In the genomic region with DNA sequence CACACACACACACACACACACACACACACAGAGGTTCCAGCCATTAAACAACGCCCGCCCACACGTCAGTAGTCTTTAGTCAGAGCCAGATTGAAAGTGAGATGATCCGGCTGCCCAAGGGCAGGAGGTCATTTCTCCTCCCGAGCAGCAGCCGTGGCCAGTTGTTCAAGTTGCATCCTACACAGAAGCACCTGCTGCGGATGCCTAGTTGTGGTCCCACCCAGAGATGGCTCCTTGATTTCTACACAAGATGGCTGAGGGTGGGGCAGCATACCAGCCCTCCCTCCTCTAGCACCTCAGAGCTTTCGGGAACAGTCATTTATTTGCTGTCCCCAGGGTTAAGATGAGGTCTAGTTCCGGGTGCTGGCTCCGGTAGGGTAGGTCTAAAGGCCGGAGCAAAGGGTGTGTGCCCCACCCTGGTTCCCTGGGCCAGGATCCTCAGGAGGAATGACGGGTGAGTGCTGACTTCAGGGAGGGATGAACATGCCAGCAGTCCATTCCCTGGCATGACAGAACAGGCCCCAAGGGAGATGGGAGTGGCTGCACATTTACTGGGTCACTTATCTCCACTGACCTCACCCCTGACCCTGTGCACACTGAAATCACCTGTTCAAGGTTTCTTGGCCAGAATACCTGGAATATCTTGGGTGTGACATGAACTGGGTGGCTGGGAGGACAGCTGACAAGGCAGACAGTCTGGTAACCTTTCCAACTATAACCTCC, we compare ENCODE assay signal across 11 mouse cellular contexts. TPM values are rescaled to one million over a fixed set of nuclear protein-coding genes. Genes with fewer than 3 reads are reported as not detected.
DNase-seq lines count a peak whose midpoint lies in the region; ATAC-seq and TF ChIP-seq lines count a peak whose summit lies in the region.
"Had no signal": no experiment of that assay in that cellular context is flagged by ENCODE, and none has a peak within 500 bp of the region (broad histone marks: within the 10 kb centered on the region; RNA-seq: fewer than 3 reads in every experiment).

No protein-coding gene starts in this region.

- H3K27me3 ChIP-seq in limb, embryonic 10.5 days (ENCODE audit: low read depth, poor library complexity, severe bottlenecking), result no peaks in the 10 kb centered on the region
- H3K27me3 ChIP-seq: megakaryocyte, embryonic 14.5 days had no signal

- H3K27ac ChIP-seq in gastrocnemius, adult 2 months, result peak overlapping the region; percentile 82
- peak overlapping the region; percentile 21; the same call in 1 of the 2 replicates for H3K27ac ChIP-seq in limb, embryonic 10.5 days

- no peak for TF ChIP-seq CTCF in gastrocnemius, adult 2 months (IDR thresholded peaks at IDR 0.05)

- no peaks in the 10 kb centered on the region for H3K9me3 ChIP-seq in limb, embryonic 10.5 days (replicated peaks)
- H3K9me3 ChIP-seq: megakaryocyte, embryonic 14.5 days had no signal

- no peak for ATAC-seq in cerebellum, adult (ENCODE audit: insufficient number of reproducible peaks, low FRiP score, low TSS enrichment)

- intact Hi-C loops in gastrocnemius, adult 2 months (cut with DNase I), result loop anchor here (5.0 kb wide), 1 partner anchor 163 kb away; the partner anchor contains the start of gene Hnrnpl

- peaks cover 7% of the 10 kb centered on the region; the same call in 1 of the 2 replicates for H3K4me1 ChIP-seq in limb, embryonic 10.5 days

- 79% methylated on average over 12 of the region's 12 CpGs for WGBS in limb, embryonic 10.5 days

- peaks cover 56% of the 10 kb centered on the region for H3K36me3 ChIP-seq in limb, embryonic 10.5 days

- H3K4me3 ChIP-seq in gastrocnemius, adult 2 months, result no peak overlapping the region
- no peak overlapping the region for H3K4me3 ChIP-seq in limb, embryonic 10.5 days
- H3K4me3 ChIP-seq: erythroblast, embryonic 14.5 days; megakaryocyte, embryonic 14.5 days had no signal

- peak; percentile 81 for DNase-seq in gastrocnemius, adult 2 months
- DNase-seq in gastrocnemius, postnatal 10 days, result no peak
- DNase-seq in 3134 (ENCODE audit: extremely low read depth, insufficient read length, low spot score), result peak; percentile 54
- peak; percentile 63 for DNase-seq in gastrocnemius, postnatal 25 days
- no peak for DNase-seq in limb, embryonic 10.5 days (ENCODE audit: low spot score)
- no peak for DNase-seq in right cerebral cortex, postnatal 36 days (ENCODE audit: low spot score in 2 of 2)
- no peak for DNase-seq in right cerebral cortex, postnatal 14 days
- DNase-seq: cerebellum, postnatal 10 days had no signal

RNA-seq across cellular contexts. Expression of gene Actn4, which starts 7.7 kb away (rescaled TPM):
- 10 to 100 TPM; 27.1 to 40.2 TPM for total RNA-seq in gastrocnemius, adult 2 months (2021)
- total RNA-seq in gastrocnemius, postnatal 10 days (2021), result 100 to 1,000 TPM in 1 of 2 experiments, 10 to 100 TPM in 1; 90.2 to 120 TPM
- 10 to 100 TPM; 36.7 to 45.8 TPM for total RNA-seq in gastrocnemius, postnatal 25 days (2021)
- 253 and 285 TPM in 2 replicates for polyA plus RNA-seq in limb, embryonic 10.5 days (2016; fragmentation: Nextera tagmentation; extraction: Ambion mirVana)

RNA-seq across cellular contexts. Expression of gene Eif3k, which starts 11.8 kb away (rescaled TPM):
- 100 to 1,000 TPM; 122 to 141 TPM for total RNA-seq in gastrocnemius, adult 2 months (2021)
- 100 to 1,000 TPM; 169 to 174 TPM for total RNA-seq in gastrocnemius, postnatal 10 days (2021)
- 100 to 1,000 TPM; 116 to 137 TPM for total RNA-seq in gastrocnemius, postnatal 25 days (2021)
- 446 and 467 TPM in 2 replicates for polyA plus RNA-seq in limb, embryonic 10.5 days (2016; fragmentation: Nextera tagmentation; extraction: Ambion mirVana)

RNA-seq across cellular contexts. Expression of gene Map4k1, which starts 12.0 kb away (rescaled TPM):
- under 1 TPM; 0.25 to 0.33 TPM for total RNA-seq in gastrocnemius, adult 2 months (2021)
- under 1 TPM; 0.66 to 0.93 TPM for total RNA-seq in gastrocnemius, postnatal 10 days (2021)
- total RNA-seq in gastrocnemius, postnatal 25 days (2021), result under 1 TPM; 0.29 to 0.36 TPM
- polyA plus RNA-seq in limb, embryonic 10.5 days (2016; fragmentation: Nextera tagmentation; extraction: Ambion mirVana), result 18.9 and 19.4 TPM in 2 replicates

Comparison
In these comparisons a context has a peak if more than half of its experiments do, and no peak if none do; other contexts are left out.
1. DNase-seq: peak in gastrocnemius, adult 2 months (single experiment), 3134 (single experiment) and gastrocnemius, postnatal 25 days (single experiment); none in gastrocnemius, postnatal 10 days (single experiment), limb, embryonic 10.5 days (single experiment), right cerebral cortex, postnatal 36 days (0 of 2) and right cerebral cortex, postnatal 14 days (single experiment).